Mouse (Mus musculus) spleen, adult 2 months (tissue): Measurements from ENCODE around the gene Olfr1271. TPM values are rescaled to one million over a fixed set of nuclear protein-coding genes. Genes with fewer than 3 reads are reported as not detected.
"Not testable (repeated sequence)": the region's sequence is repeated elsewhere in the genome, so short reads cannot be mapped to it uniquely, and the experiment has no call there.

Source experiments
- DNase-seq, 2 experiments: peaks; one replicate each; pipeline versions ENCODE4 v3.0.0 to v3.0.0-alpha.2; 2012 to 2021; ENCODE audit warnings: low spot score in 2 of 2, low read depth in 1 of 2
- H3K27ac ChIP-seq: fragments of 200-500 bp; 2 replicates; pipeline ENCODE4 v1.5.1; 2012; ENCODE audit warnings: low read length, inconsistent platforms; ENCODE audit not compliant: insufficient read depth
- H3K27me3 ChIP-seq: fragments of 200-500 bp; 2 replicates; pipeline ENCODE4 v1.6.1; 2012; ENCODE audit warnings: mild to moderate bottlenecking, moderate library complexity, low read length, inconsistent platforms; ENCODE audit not compliant: control insufficient read depth, insufficient read depth
- H3K36me3 ChIP-seq: fragments of 200-500 bp; 2 replicates; pipeline ENCODE4 v1.6.1; 2012; ENCODE audit warnings: mild to moderate bottlenecking, low read length, inconsistent platforms; ENCODE audit not compliant: control insufficient read depth, insufficient read depth
- H3K4me1 ChIP-seq: fragments of 200-500 bp; 2 replicates; pipeline ENCODE4 v1.6.1; 2011; ENCODE audit warnings: inconsistent platforms; ENCODE audit not compliant: control insufficient read depth, insufficient read depth, insufficient read length
- H3K4me3 ChIP-seq: fragments of 200-500 bp; 2 replicates; pipeline ENCODE4 v1.5.1; 2011; ENCODE audit warnings: mild to moderate bottlenecking, inconsistent platforms; ENCODE audit not compliant: insufficient read depth, insufficient read length; ENCODE audit errors: extremely low read depth
- CTCF ChIP-seq: fragments of 200-500 bp; IDR thresholded peaks from 2 replicates; pipeline ENCODE4 v1.5.1; 2011; ENCODE audit warnings: mild to moderate bottlenecking, inconsistent platforms; ENCODE audit not compliant: insufficient read depth, insufficient read length, insufficient replicate concordance; ENCODE audit errors: extremely low read depth
- POLR2A ChIP-seq: fragments of 200-500 bp; IDR thresholded peaks from 2 replicates; pipeline ENCODE4 v1.6.1; 2011; ENCODE audit warnings: low read depth, low read length, inconsistent platforms
- WGBS: fragments of 180-500 bp; shearing (Covaris S2); methylation state at CpG from one replicate; pipeline ENCODE4 v1.1.7; 2018; 5-methylcytosine and 5-hydroxymethylcytosine counted together
- polyA plus RNA-seq: library from polyadenylated mRNA; depleted of rRNA; stranded (reverse); fragments of >200 nt; gene quantifications from 2 replicates; pipeline ENCODE4 v1.2.3, GENCODE M21; 2012; rRNA removed

Gene Olfr1271
- polyA plus RNA-seq = not detected in 2 replicates

- Histone ChIP-seq H3K4me1 (no peaks in the 10 kb centered on the region), H3K27me3 (no peaks in the 10 kb centered on the region), H3K27ac (no peak within 1 kb of the TSS), H3K4me3 (no peak within 1 kb of the TSS), H3K36me3 (no peaks in the 10 kb centered on the region)
- no peak for TF ChIP-seq POLR2A
- no peak for TF ChIP-seq CTCF
- 81% methylated on average over 2 of the region's 2 CpGs for WGBS
- no peak for DNase-seq
These were observed at the start of gene Olfr1271 for GRCm38 (mm10) chr2:90270932-90271331. Olfr1271 (minus strand) TSS chr2:90271032.

DNA sequence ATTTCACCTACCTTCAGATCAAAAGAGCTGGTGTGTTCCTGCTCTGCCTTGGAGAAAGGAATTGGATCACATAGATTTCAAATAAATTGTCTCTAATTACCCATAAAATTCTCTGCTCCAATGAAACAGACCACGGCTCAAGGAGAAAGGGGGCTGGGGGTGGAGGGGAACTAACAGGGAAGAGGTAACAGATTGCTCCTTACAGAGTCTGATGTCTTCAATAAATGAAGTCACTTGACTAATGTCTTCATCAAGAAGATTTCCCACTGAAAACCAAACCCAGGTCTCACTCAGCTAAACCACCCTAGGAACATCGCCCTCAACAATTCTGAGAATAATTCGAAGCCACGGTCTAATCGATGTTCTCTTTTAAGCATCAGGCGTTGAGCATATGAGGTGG lies 21.9 kb upstream of the Olfr1271 start, which contains the start of gene Olfr1272:
Gene Olfr1272, minus strand, starts transcription at position 101 of the 400 bp plus-strand sequence.
- H3K4me3 ChIP-seq = no peak within 1 kb of the TSS
- TF ChIP-seq CTCF (no peak), POLR2A (no peak)
- H3K4me1 ChIP-seq = no peaks in the 10 kb centered on the region
- H3K36me3 ChIP-seq = no peaks in the 10 kb centered on the region
- WGBS = 93% methylated on average over 6 of the region's 6 CpGs
- no peak within 1 kb of the TSS for H3K27ac ChIP-seq
- no peaks in the 10 kb centered on the region for H3K27me3 ChIP-seq
- DNase-seq = no peak

DNA sequence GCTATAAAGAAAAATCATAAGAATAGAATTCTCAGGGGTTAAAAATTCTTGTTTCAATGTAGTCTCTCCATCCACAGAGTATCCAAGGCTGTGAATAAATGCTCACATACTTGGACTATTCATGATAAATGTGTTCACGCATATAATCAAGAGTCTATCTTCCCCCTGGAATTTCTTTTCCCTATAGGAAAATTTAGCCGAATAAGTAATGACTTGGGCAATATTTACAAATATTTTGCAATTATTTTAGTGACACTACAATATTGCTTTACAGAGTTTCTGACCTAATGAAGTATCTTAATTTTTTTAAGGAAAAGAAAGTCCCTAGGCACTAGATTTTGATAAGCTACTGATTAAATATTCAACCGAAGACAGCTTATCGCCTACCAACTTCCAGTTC lies 13.3 kb downstream of the Olfr1271 start, which contains the start of gene Olfr142:
Gene Olfr142, minus strand, starts transcription at position 101 of the 400 bp plus-strand sequence.
- DNase-seq = no peak
- H3K36me3 ChIP-seq = no peaks in the 10 kb centered on the region
- H3K4me3 ChIP-seq = no peak within 1 kb of the TSS
- no peaks in the 10 kb centered on the region for H3K4me1 ChIP-seq
- H3K27me3 ChIP-seq = no peaks in the 10 kb centered on the region
- no peak within 1 kb of the TSS for H3K27ac ChIP-seq
- no peak for TF ChIP-seq POLR2A
- TF ChIP-seq CTCF = no peak
- WGBS = 95% methylated on average over 4 of the region's 4 CpGs

GRCm38 (mm10) chr2:90224393-90224792 lies 46.4 kb downstream of the Olfr1271 start, which contains the start of gene Olfr1506:
Olfr1506 (minus strand) TSS chr2:90224493.
- not testable (repeated sequence) for H3K36me3 ChIP-seq, H3K27me3 ChIP-seq, H3K27ac ChIP-seq, H3K4me3 ChIP-seq, H3K4me1 ChIP-seq, DNase-seq
- WGBS = no CpG with 5 or more reads among the region's 6 CpGs

Other genes with a start within 250 kb of the Olfr1271 start
- not detected in 2 replicates for gene Olfr1264, start 245.5 kb downstream of the Olfr1271 start, polyA plus RNA-seq
- not detected in 2 replicates for gene Olfr1265, start 235.7 kb downstream of the Olfr1271 start, polyA plus RNA-seq
- not detected in 2 replicates for gene Olfr140, start 207.4 kb downstream of the Olfr1271 start, polyA plus RNA-seq
- gene Olfr1269, start 149.6 kb downstream of the Olfr1271 start, polyA plus RNA-seq = not detected in 2 replicates
- not detected in 2 replicates for gene Olfr32, start 128.7 kb downstream of the Olfr1271 start, polyA plus RNA-seq
- not detected in 2 replicates for gene Olfr1270, start 117.9 kb downstream of the Olfr1271 start, polyA plus RNA-seq
- gene Olfr1506, start 46.5 kb downstream of the Olfr1271 start, polyA plus RNA-seq = not detected in 2 replicates
- gene Olfr142, start 13.4 kb downstream of the Olfr1271 start, polyA plus RNA-seq = not detected in 2 replicates
- not detected in 2 replicates for gene Olfr1272, start 21.8 kb upstream of the Olfr1271 start, polyA plus RNA-seq
- gene Gm13769, start 51.2 kb upstream of the Olfr1271 start, polyA plus RNA-seq = not detected in 2 replicates
- not detected in 2 replicates for gene Olfr1274-ps, start 127.7 kb upstream of the Olfr1271 start, polyA plus RNA-seq